Mouse (Mus musculus) MEL (cell line): ENCODE measurements around the gene Bcar1.

Experiments
- BHLHE40 ChIP-seq: IDR thresholded peaks from 2 replicates; pipeline ENCODE4 v1.6.1; 2012; ENCODE audit warnings: low read depth, mild to moderate bottlenecking, inconsistent platforms, low read length, improper control_type of control experiment, borderline replicate concordance
- CTCF ChIP-seq, 3 experiments: IDR thresholded peaks in 2 of 3; conservative IDR thresholded peaks in 1 of 3; 2 replicates each; pipeline ENCODE4 v1.5.1; 2011 to 2012; ENCODE audit warnings: low read length in 3 of 3, low read depth in 2 of 3, mild to moderate bottlenecking in 2 of 3, improper control_type of control experiment in 1 of 3, inconsistent platforms in 1 of 3, mixed read lengths in 1 of 3, moderate library complexity in 1 of 3; ENCODE audit not compliant: control insufficient read depth in 1 of 3, insufficient read depth in 1 of 3, poor library complexity in 1 of 3, severe bottlenecking in 1 of 3
- ELF1 ChIP-seq: IDR thresholded peaks from 2 replicates; pipeline ENCODE4 v1.6.1; 2014; ENCODE audit warnings: low read depth, mild to moderate bottlenecking, inconsistent platforms, low read length, improper control_type of control experiment, moderate library complexity
- EP300 ChIP-seq, 2 experiments: IDR thresholded peaks; 2 replicates each; pipeline ENCODE4 v1.6.1; 2011; ENCODE audit warnings: improper control_type of control experiment in 2 of 2, low read length in 2 of 2, low read depth in 1 of 2, mild to moderate bottlenecking in 1 of 2
- GATA1 ChIP-seq: IDR thresholded peaks from 2 replicates; pipeline ENCODE4 v1.6.1; 2011; ENCODE audit warnings: low read depth, low read length, improper control_type of control experiment
- KAT2A ChIP-seq: conservative IDR thresholded peaks from 2 replicates; pipeline ENCODE4 v1.6.1; 2012; ENCODE audit warnings: low read depth, low read length, improper control_type of control experiment, inconsistent platforms
- MAX ChIP-seq: IDR thresholded peaks from 2 replicates; pipeline ENCODE4 v1.6.1; 2011; ENCODE audit warnings: low read length, improper control_type of control experiment
- NELFE ChIP-seq: IDR thresholded peaks from 2 replicates; pipeline ENCODE4 v1.6.1; 2011; ENCODE audit warnings: low read depth, low read length, improper control_type of control experiment
- NRF1 ChIP-seq: IDR thresholded peaks from 2 replicates; pipeline ENCODE4 v1.6.1; 2014; ENCODE audit warnings: low read depth, mild to moderate bottlenecking, inconsistent platforms, low read length, improper control_type of control experiment, moderate library complexity; ENCODE audit not compliant: poor library complexity, insufficient read depth, severe bottlenecking
- POLR2A ChIP-seq, 2 experiments: IDR thresholded peaks; 2 replicates each; pipeline ENCODE4 v1.6.1; 2011 to 2012; ENCODE audit warnings: low read length in 2 of 2, mild to moderate bottlenecking in 2 of 2, control low read depth in 1 of 2, improper control_type of control experiment in 1 of 2, low read depth in 1 of 2, moderate library complexity in 1 of 2; ENCODE audit not compliant: control insufficient read depth in 1 of 2, insufficient read depth in 1 of 2, poor library complexity in 1 of 2
- POLR2AphosphoS2 ChIP-seq: IDR thresholded peaks from 2 replicates; pipeline ENCODE4 v1.6.1; 2011; ENCODE audit warnings: low read length, improper control_type of control experiment
- SIN3A ChIP-seq: IDR thresholded peaks from 2 replicates; pipeline ENCODE4 v1.6.1; 2012; ENCODE audit warnings: low read length, improper control_type of control experiment, inconsistent platforms
- ZKSCAN1 ChIP-seq: IDR thresholded peaks from 2 replicates; pipeline ENCODE4 v1.6.1; 2012; ENCODE audit warnings: low read depth, mild to moderate bottlenecking, inconsistent platforms, low read length, improper control_type of control experiment, moderate library complexity
- ZNF384 ChIP-seq: IDR thresholded peaks from 2 replicates; pipeline ENCODE4 v1.6.1; 2012; ENCODE audit warnings: low read depth, mild to moderate bottlenecking, inconsistent platforms, low read length, improper control_type of control experiment

GRCm38 (mm10) chr8:111717488-111717792 lies 26.2 kb downstream of the Bcar1 start:
- no peak for TF ChIP-seq POLR2A (IDR thresholded peaks at IDR 0.05; ENCODE audit: control insufficient read depth in 1 of 2, insufficient read depth in 1 of 2, low read depth in 1 of 2, low read length in 2 of 2, poor library complexity in 1 of 2)
- TF ChIP-seq CTCF (IDR thresholded peaks at IDR 0.05 in 2 of 3, conservative IDR thresholded peaks at IDR 0.05 in 1 of 3; ENCODE audit: control insufficient read depth in 1 of 3, insufficient read depth in 1 of 3, low read depth in 2 of 3, low read length in 3 of 3, poor library complexity in 1 of 3, severe bottlenecking in 1 of 3) = no peak
- TF ChIP-seq KAT2A = no peak
- no peak for TF ChIP-seq GATA1
- no peak for TF ChIP-seq MAX
- no peak for TF ChIP-seq BHLHE40
- no peak for TF ChIP-seq ELF1
- TF ChIP-seq SIN3A = no peak
- TF ChIP-seq ZKSCAN1 = no peak
- no peak for TF ChIP-seq POLR2AphosphoS2
- TF ChIP-seq NRF1 = no peak
- TF ChIP-seq NELFE = no peak
- no peak for TF ChIP-seq EP300 (IDR thresholded peaks at IDR 0.05; ENCODE audit: low read depth in 1 of 2, low read length in 2 of 2)
- TF ChIP-seq ZNF384 = no peak
